8 mouse cellular contexts compared by ENCODE assay signal in genomic region chr11:107573847-107574246, GRCm38 (mm10). TPM values are rescaled to one million over a fixed set of nuclear protein-coding genes. Genes with fewer than 3 reads are reported as not detected.
DNase-seq lines count a peak whose midpoint lies in the region; ATAC-seq and TF ChIP-seq lines count a peak whose summit lies in the region.

No protein-coding gene starts in this region.

- H3K4me3 ChIP-seq in gastrocnemius, adult 2 months = no peak overlapping the region
- H3K4me3 ChIP-seq in intestine, postnatal 0 days (ENCODE audit: low read depth, low read length) = no peak overlapping the region
- H3K4me3 ChIP-seq in lung, embryonic 15.5 days = no peak overlapping the region
- H3K4me3 ChIP-seq in neural tube, embryonic 15.5 days (replicated peaks) = no peak overlapping the region

- intact Hi-C loops in gastrocnemius, adult 2 months (cut with DNase I) = no loop called here

- H3K27me3 ChIP-seq in intestine, postnatal 0 days (replicated peaks; ENCODE audit: control insufficient read depth, insufficient read depth, low read length) = no peaks in the 10 kb centered on the region
- H3K27me3 ChIP-seq in lung, embryonic 15.5 days = no peaks in the 10 kb centered on the region
- H3K27me3 ChIP-seq in neural tube, embryonic 15.5 days (replicated peaks) = no peaks in the 10 kb centered on the region

- WGBS in intestine, postnatal 0 days = 26% methylated on average over 6 of the region's 6 CpGs
- 39% methylated on average over 6 of the region's 6 CpGs for WGBS in lung, embryonic 15.5 days
- 62% methylated on average over 6 of the region's 6 CpGs for WGBS in neural tube, embryonic 15.5 days

- peak; percentile 75 for ATAC-seq in intestine, postnatal 0 days
- 0 out of 2 replicates have a peak, but pooled peaks have one; percentile 37 for ATAC-seq in lung, embryonic 15.5 days (ENCODE audit: borderline replicate concordance, extremely low read depth, low FRiP score, low TSS enrichment)
- ATAC-seq in neural tube, embryonic 15.5 days (ENCODE audit: low FRiP score) = no peak

- TF ChIP-seq CTCF in gastrocnemius, adult 2 months (IDR thresholded peaks at IDR 0.05) = no peak
- no peak for TF ChIP-seq CTCF in intestine, postnatal 0 days (IDR thresholded peaks at IDR 0.05; ENCODE audit: low read depth)

- H3K4me2 ChIP-seq in intestine, postnatal 0 days (replicated peaks; ENCODE audit: low read depth) = no peak overlapping the region
- H3K4me2 ChIP-seq in lung, embryonic 15.5 days = no peak overlapping the region
- H3K4me2 ChIP-seq in neural tube, embryonic 15.5 days = no peak overlapping the region

- H3K9ac ChIP-seq in intestine, postnatal 0 days (ENCODE audit: low read depth, low read length) = no peak overlapping the region
- no peak overlapping the region for H3K9ac ChIP-seq in lung, embryonic 15.5 days
- H3K9ac ChIP-seq in neural tube, embryonic 15.5 days (replicated peaks) = no peak overlapping the region

- H3K36me3 ChIP-seq in intestine, postnatal 0 days (ENCODE audit: control insufficient read depth, insufficient read depth) = peaks cover 43% of the 10 kb centered on the region
- peaks cover 35% of the 10 kb centered on the region for H3K36me3 ChIP-seq in lung, embryonic 15.5 days
- H3K36me3 ChIP-seq in neural tube, embryonic 15.5 days = peaks cover 22% of the 10 kb centered on the region

- peak; percentile 55 to 82 for DNase-seq in adrenal gland, adult (ENCODE audit: inconsistent age in 2 of 2, low spot score in 1 of 2)
- no peak for DNase-seq in adrenal gland, postnatal 4 days (ENCODE audit: low spot score in 2 of 2)
- peak; percentile 74 for DNase-seq in gastrocnemius, adult 2 months
- DNase-seq in right cerebral cortex, adult 2 months (ENCODE audit: low spot score in 2 of 2) = no peak
- no peak for DNase-seq in left cerebral cortex, adult 18-20 months (ENCODE audit: low spot score in 2 of 2)

- peaks cover 6% of the 10 kb centered on the region for H3K4me1 ChIP-seq in intestine, postnatal 0 days (replicated peaks; ENCODE audit: control insufficient read depth, insufficient read depth, low read length)
- peaks cover 14% of the 10 kb centered on the region for H3K4me1 ChIP-seq in lung, embryonic 15.5 days
- peaks cover 11% of the 10 kb centered on the region; the same call in 1 of the 2 replicates for H3K4me1 ChIP-seq in neural tube, embryonic 15.5 days

- H3K9me3 ChIP-seq in intestine, postnatal 0 days (ENCODE audit: control insufficient read depth) = no peaks in the 10 kb centered on the region
- no peaks in the 10 kb centered on the region for H3K9me3 ChIP-seq in lung, embryonic 15.5 days
- no peaks in the 10 kb centered on the region for H3K9me3 ChIP-seq in neural tube, embryonic 15.5 days (replicated peaks)

- no peak overlapping the region; the same call in 1 of the 2 replicates for H3K27ac ChIP-seq in gastrocnemius, adult 2 months
- peak overlapping the region; percentile 70 for H3K27ac ChIP-seq in intestine, postnatal 0 days (ENCODE audit: low read depth, low read length)
- peak overlapping the region; percentile 0; the same call in 1 of the 2 replicates for H3K27ac ChIP-seq in lung, embryonic 15.5 days
- H3K27ac ChIP-seq in neural tube, embryonic 15.5 days (replicated peaks) = no peak overlapping the region

RNA-seq across cellular contexts. Expression of gene Helz, which starts 26.1 kb away (rescaled TPM):
- 10 to 100 TPM; 35.5 to 37.1 TPM for total RNA-seq in adrenal gland, postnatal 4 days (2021)
- 10 to 100 TPM; 16.2 to 21.1 TPM for total RNA-seq in gastrocnemius, adult 2 months (2021)
- 5.7 and 6.5 TPM in 2 replicates for polyA plus RNA-seq in intestine, postnatal 0 days (2015; fragmentation: Nextera tagmentation; extraction: Ambion mirVana)
- polyA plus RNA-seq in lung, embryonic 15.5 days (2015; fragmentation: Nextera tagmentation; extraction: Ambion mirVana) = 17.1 and 20.2 TPM in 2 replicates
- polyA plus RNA-seq in neural tube, embryonic 15.5 days (2015; fragmentation: Nextera tagmentation; extraction: Ambion mirVana) = 13.5 and 16.4 TPM in 2 replicates
- 10 to 100 TPM; 46.2 to 51.5 TPM for total RNA-seq in left cerebral cortex, adult 18-20 months (2021)

Comparison
In these comparisons a context has a peak if more than half of its experiments do, and no peak if none do; other contexts are left out.
1. DNase-seq: peak in adrenal gland, adult (2 of 2) and gastrocnemius, adult 2 months (single experiment); none in adrenal gland, postnatal 4 days (0 of 2), right cerebral cortex, adult 2 months (0 of 2) and left cerebral cortex, adult 18-20 months (0 of 2).
2. H3K27ac ChIP-seq: peak in intestine, postnatal 0 days (single experiment) and lung, embryonic 15.5 days (single experiment); none in gastrocnemius, adult 2 months (single experiment) and neural tube, embryonic 15.5 days (single experiment).